Mouse (Mus musculus) NIH3T3 (cell line): Measurements from ENCODE around the gene 9930022D16Rik.

ENCODE experiments used
- DNase-seq: peaks from one replicate; pipeline ENCODE4 v3.0.0-alpha.2; 2012; ENCODE audit warnings: low read depth

Gene 9930022D16Rik

GRCm38 (mm10) chr11:109413617-109414016, at the start of gene 9930022D16Rik:
TSS of gene 9930022D16Rik (plus strand) at chr11:109413917.
- DNase-seq: no peak

DNA sequence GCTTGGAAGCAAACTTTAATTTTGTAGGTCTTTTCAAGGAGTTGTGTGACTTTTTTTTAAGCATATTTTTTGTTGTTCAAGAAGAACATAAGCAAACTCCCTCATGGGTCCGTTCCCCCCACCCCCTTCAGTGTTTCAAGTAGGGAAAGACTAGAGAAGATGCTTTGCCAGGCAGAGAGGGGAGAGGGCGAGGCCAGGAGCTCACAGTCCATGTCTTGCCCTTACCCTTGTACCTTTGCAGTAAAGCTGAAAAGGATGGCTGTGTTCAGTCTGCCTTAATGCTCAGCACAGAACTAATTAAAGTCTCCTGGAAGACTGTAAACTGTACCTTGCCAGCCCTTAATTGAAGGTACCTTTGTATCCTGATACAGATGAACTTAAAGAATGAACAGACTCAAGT, 49.4 kb upstream of the 9930022D16Rik start:
- no peak for DNase-seq

- DNase-seq: no peak
Measured at GRCm38 (mm10) chr11:109364881-109365280, 48.8 kb upstream of the 9930022D16Rik start.

DNA sequence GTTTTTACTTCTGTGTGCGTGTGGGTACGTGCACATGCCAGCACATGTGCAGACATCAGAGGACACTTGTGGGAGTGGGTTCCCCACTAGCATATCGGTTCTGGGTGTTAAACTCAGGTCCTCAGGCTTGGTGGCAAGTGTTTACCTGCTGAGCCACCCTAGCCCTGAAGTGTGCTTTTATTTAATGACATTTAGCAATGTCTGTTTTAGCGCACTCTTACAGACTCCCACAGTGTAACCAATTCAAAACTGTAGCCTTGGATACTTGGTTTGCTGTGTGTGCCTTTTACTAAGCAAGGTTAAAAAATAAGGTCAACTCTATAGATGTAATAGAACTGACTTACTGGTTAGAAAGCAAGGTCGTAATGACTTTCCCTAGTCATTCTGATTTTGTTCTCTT, 47.9 kb upstream of the 9930022D16Rik start:
- DNase-seq: no peak

DNA sequence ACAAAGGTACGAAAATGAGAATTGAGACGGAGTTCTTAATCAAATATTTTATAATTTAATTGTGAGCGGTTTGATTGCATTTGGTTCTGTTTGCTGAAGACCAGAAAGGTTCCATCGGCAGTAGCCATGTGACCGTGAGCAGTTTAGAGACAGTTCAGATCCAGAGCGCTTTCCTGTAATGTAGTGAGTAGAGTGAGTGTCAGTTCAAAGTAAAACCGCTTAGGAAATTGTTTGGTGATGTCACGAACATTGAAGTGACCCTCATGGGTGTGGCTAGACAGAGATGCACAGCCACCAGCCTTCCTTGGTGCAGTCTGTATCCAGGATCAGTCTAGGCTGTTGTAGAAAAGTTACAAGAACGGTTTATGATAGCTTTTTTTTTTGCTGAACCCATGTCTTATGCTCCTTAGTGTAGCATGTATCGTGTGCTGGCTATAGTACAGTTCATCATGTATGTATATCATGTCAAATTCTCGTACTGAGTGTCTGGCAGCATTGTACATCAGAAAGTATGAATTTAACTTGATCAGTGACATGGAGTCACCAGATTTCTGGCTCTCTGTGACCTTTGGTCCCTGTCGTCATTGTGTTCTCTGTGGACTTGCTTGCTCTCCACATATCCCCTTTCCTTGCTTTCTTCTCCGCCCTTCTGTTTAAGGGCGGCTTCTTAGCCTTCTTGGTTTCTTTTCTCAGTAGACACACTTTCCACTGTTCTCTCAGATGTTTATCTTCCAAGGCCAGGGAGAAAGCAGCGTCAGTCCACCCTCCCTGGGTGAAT, 46.7 kb upstream of the 9930022D16Rik start:
- DNase-seq: no peak

DNA sequence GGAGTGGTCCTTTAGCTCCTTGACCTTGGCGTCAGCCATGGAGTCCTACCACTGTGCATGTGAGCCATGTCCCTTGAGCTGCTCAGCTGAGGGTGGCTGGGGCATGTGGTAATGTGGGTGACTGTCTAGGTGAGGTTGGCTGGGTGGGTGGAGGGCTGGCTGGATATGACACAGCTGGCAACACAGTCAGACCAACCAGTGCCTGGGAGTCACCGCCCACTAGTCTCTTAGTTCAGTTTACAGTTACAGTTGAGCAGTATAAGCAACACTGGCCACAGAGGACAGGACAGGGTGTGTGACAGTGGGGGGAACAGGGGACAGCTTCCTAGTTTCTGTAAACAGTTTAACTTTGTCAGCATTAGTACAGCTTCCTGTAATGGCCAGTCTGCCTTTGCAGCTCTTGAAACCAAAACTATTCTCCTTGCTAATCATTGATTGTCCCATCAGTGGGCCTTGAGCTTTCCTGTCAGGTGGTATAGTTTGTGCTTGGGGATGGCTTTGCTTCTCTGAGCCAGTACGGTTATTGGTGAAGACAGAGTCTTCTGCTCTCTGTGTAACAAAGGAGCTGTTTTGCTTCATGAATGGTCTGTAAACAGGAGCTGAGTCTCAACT, 44.6 kb upstream of the 9930022D16Rik start:
- no peak for DNase-seq

DNA sequence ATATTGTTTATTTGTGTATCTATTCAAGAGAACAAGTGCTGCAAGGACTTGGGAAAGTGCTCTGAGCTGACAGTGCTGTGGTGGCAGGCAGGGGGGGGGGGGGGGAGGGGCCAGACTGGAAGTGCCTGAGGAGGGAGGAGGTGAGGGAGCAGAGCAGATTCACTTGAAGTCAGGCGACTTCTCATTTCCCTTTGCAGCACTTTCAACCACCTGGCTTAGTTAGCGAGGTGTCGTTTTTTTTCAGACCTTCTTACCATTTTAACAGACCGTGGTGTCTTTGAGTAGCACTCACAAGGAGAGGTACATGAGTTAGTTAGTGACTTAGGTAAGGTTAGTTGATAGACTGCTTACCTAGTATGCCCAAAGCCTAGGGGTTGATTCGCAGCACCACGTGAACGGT, 38.3 kb upstream of the 9930022D16Rik start:
- DNase-seq: no peak

DNA sequence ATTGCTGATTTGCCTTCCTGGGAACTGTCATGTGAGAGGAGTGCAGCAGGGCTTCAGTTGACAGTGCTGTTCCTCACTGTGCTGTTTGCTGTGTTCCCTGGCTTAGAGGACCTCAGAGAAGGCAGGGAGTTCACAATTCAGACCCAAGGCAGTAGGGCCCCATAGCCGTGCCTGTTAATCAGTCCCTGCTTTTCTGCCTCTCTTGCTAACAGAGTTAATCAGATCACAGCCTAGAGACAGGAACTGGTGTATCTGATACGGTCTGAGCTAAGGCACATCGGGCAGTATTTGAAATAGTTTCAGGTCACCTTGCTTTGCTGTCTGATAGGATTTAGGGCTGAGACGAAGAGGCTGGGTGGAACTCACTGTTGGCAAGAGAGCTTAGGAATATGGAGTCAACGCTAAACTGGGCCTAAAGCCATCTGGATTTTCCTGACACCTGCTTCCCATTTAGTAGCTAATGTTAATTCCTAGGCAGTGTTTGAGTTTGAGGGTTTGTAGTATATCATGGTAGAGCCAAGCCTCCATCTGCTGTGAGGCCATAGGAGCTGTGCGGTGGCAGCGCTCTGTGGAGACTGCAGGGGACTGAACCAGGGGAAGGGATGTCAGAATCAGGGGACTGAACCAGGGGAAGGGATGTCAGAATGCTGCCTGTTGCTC, 37.1 kb upstream of the 9930022D16Rik start:
- DNase-seq: peak; percentile 60

DNA sequence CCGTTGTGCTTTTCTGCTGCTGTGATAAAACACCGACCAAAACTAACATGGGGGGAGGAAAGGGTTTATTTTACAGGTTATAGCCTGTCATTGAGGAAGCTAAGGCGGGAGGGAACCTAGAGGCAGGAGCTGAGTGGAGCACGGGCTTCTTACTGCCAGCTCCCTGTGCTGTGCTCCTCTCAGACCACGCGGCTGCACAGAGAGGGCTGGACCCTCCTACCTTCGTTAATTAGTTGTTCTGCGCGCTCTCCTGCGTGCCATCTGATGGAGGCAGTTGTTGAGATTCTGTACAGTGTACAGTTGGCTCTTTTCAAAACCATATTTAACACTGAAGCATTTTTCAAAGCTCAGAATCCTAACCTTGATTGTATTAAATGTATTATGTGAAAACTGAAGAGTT, 36.2 kb upstream of the 9930022D16Rik start:
- no peak for DNase-seq

- DNase-seq: no peak
Measured at GRCm38 (mm10) chr11:109378051-109378450, 35.7 kb upstream of the 9930022D16Rik start.

GRCm38 (mm10) chr11:109380662-109381061, 33.1 kb upstream of the 9930022D16Rik start:
- DNase-seq: no peak

DNA sequence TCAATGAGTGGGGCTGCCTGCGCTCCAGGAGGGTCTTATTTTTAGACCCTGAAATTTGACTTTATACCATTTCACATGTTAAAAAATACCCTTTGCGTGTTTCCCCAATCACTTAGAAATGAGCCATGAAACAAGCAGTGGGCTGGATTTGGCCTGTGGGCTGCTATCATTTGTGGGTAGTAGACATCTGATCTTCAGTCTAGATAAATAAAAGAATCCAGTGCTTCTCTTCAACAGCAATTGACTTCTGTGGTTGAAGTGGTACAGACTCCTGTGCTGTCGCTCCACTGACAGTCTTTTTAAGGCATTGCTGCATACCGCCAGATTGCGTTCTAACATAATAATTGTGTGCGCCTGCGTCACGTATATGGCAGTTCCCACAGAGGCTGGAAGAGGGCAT, 28.4 kb upstream of the 9930022D16Rik start:
- DNase-seq: no peak

DNA sequence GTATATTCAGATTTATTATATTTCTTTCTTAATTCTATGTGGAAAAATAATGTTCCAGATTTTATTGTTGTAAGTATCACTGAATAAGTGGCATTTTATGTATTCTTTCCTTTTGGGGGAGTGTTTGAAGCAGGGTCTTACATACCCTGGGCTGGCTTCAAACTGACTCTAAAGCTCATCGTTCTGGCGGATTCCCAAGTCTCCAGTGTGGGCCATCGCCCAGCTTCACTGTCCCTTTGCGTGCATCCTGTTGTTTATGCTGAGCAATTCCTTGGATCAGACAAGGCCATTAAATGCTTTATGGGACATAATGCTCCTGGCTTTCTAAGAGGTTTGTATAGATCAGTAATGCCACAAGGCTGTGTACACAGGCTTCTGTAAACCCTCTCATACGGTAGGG, 24.7 kb upstream of the 9930022D16Rik start:
- no peak for DNase-seq

GRCm38 (mm10) chr11:109391200-109391599, 22.5 kb upstream of the 9930022D16Rik start:
- DNase-seq: peak; percentile 61

GRCm38 (mm10) chr11:109391760-109392159, 22.0 kb upstream of the 9930022D16Rik start:
- no peak for DNase-seq

- no peak for DNase-seq
Measured at GRCm38 (mm10) chr11:109392601-109393000, 21.1 kb upstream of the 9930022D16Rik start.

DNA sequence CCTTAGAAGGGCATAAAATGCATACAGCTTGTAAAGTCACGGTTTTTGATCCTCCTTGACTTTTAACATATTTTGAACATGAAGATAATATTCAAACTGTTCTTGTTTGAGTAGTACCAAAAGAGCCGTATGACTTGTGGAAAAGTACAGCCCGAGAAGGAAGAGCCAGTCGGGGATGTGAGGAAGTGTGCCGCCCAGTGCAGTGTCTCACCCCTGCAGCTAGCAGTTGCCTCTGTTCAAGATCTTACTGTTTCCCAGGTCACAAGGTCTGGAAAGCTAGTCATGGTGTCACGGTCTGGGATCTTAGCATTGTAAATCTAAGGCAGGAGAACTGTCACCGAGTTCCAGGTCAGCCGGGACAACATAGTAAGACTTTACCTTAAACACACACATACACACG, 19.0 kb upstream of the 9930022D16Rik start:
- DNase-seq: no peak

DNA sequence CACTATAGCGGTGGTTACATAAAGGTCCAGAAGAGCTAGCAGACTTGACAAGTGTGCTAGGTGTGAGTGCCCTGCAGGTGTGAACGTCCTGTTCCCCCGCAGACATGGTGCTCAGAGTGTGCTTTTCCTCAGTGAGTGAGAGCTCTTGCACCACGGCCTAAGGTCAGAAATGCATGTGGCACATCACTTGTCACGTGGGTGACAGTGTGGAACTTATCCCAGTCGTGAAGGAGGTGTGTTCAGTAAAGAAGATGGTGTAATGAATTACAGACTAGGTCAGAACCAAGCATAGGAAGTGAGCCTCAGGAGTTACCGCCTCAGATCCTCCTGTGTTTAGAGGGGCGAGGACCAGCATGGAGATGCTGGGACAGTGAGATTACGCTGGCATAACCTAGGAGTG, 18.4 kb upstream of the 9930022D16Rik start:
- no peak for DNase-seq

GRCm38 (mm10) chr11:109406431-109406830, 7.3 kb upstream of the 9930022D16Rik start:
- DNase-seq: no peak

- DNase-seq: no peak
Measured at GRCm38 (mm10) chr11:109410197-109410980, 3.3 kb upstream of the 9930022D16Rik start.

DNA sequence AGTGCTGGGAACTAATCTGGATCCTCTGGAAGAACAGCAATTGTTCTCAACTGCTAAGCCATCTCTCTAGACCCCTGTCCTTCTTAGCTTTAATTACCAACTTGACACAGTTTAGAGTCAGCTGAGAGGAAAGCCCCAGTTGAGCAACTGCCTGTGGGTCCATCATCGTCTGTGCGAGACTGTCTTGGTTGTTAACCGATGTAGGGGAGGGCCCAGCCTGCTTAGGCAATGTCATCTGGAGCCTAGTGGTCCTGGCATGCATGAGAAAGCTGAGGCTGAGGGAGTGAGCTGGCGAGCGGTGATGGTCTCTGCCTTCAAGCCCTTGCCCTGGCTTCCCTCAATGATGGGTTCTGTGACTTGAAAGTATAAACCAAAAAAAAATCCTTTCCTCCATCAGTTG, 1.1 kb downstream of the 9930022D16Rik start:
- no peak for DNase-seq

GRCm38 (mm10) chr11:109416709-109417420, 3.1 kb downstream of the 9930022D16Rik start:
- no peak for DNase-seq
